Mouse (Mus musculus) liver, embryonic 12.5 days (tissue): Measurements from ENCODE around the gene Caly. TPM values are rescaled to one million over a fixed set of nuclear protein-coding genes. Genes with fewer than 3 reads are reported as not detected.

Experiments
- ATAC-seq: fragments of 200-750 bp; cut with Nextera tagmentation; 2 replicates; pipeline ENCODE4 v1.8.0; 2017; ENCODE audit warnings: moderate number of reproducible peaks, mild to moderate bottlenecking, moderate library complexity
- H3K27ac ChIP-seq: fragments of 300-500 bp; sonication (generic); 2 replicates; pipeline ENCODE4 v1.5.1; 2016; ENCODE audit warnings: mild to moderate bottlenecking
- H3K27me3 ChIP-seq: fragments of 300-500 bp; sonication (generic); replicated peaks from 2 replicates; pipeline ENCODE4 v1.6.1; 2016; ENCODE audit warnings: mild to moderate bottlenecking, moderate library complexity
- H3K36me3 ChIP-seq: fragments of 300-500 bp; sonication (generic); 2 replicates; pipeline ENCODE4 v1.6.1; 2016; ENCODE audit warnings: mild to moderate bottlenecking, moderate library complexity
- H3K4me1 ChIP-seq: fragments of 300-500 bp; sonication (generic); 2 replicates; pipeline ENCODE4 v1.6.1; 2016
- H3K4me2 ChIP-seq: fragments of 300-500 bp; sonication (generic); 2 replicates; pipeline ENCODE4 v1.6.1; 2016; ENCODE audit warnings: mild to moderate bottlenecking, moderate library complexity
- H3K4me3 ChIP-seq: fragments of 300-500 bp; sonication (generic); 2 replicates; pipeline ENCODE4 v1.5.1; 2016; ENCODE audit warnings: mild to moderate bottlenecking, moderate library complexity
- H3K9ac ChIP-seq: fragments of 300-500 bp; sonication (generic); 2 replicates; pipeline ENCODE4 v1.6.1; 2016; ENCODE audit warnings: mild to moderate bottlenecking, moderate library complexity
- H3K9me3 ChIP-seq: fragments of 300-500 bp; sonication (generic); replicated peaks from 2 replicates; pipeline ENCODE4 v1.6.1; 2016; ENCODE audit warnings: mild to moderate bottlenecking, moderate library complexity
- WGBS: fragments of 180-500 bp; shearing (Covaris S2); methylation state at CpG from one replicate; pipeline ENCODE4 v1.1.7; 2016; ENCODE audit not compliant: insufficient replicate concordance; 5-methylcytosine and 5-hydroxymethylcytosine counted together
- polyA plus RNA-seq: library from polyadenylated mRNA; unstranded; fragments of >200 nt; fragmentation: Nextera tagmentation; extraction: Ambion mirVana; gene quantifications from 2 replicates; pipeline ENCODE4 v1.2.1, GENCODE M21; 2016

The Caly gene
- polyA plus RNA-seq, 1 experiment from 2014 or later: 0.33 TPM

- no peak overlapping the region for H3K9ac ChIP-seq
- H3K36me3 ChIP-seq: peaks cover 70% of the 10 kb centered on the region
- no peak overlapping the region for H3K4me3 ChIP-seq
- H3K27ac ChIP-seq: no peak overlapping the region
- H3K27me3 ChIP-seq: no peaks in the 10 kb centered on the region
- H3K4me1 ChIP-seq: peaks cover 20% of the 10 kb centered on the region
- H3K9me3 ChIP-seq: peaks cover 8% of the 10 kb centered on the region
- ATAC-seq: no peak
- H3K4me2 ChIP-seq: no peak overlapping the region
- 90% methylated on average over 10 of the region's 10 CpGs for WGBS
Measured at GRCm38 (mm10) chr7:140032366-140032765, 50.0 kb downstream of the Caly start.

DNA sequence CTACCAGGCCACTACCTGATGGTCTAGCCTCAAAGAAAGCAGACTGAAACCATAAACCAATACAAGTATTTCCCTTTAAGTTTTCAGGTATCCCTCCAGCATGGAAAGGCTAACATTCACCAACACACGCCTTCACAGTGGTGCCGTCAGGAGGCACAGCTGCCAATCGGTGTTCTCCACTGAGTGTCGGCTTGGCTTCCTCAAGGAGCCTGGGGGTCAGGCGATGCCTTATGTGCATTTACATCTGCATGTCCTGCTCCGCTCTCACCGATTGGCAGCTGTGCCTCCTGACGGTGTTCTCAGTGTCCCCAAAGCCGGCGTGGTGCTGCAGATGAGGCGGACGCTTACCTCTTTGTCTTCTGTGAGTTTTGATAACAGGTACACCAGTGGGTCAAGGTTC is 50.6 kb downstream of the Caly start:
- ATAC-seq: no peak

More for the DNA sequence above, 50.6 kb downstream of the Caly start:
- Histone ChIP-seq H3K27ac (no peak overlapping the region), H3K4me1 (peaks cover 14% of the 10 kb centered on the region), H3K9me3 (peaks cover 8% of the 10 kb centered on the region), H3K9ac (no peak overlapping the region), H3K4me3 (no peak overlapping the region), H3K27me3 (no peaks in the 10 kb centered on the region), H3K36me3 (peaks cover 70% of the 10 kb centered on the region), H3K4me2 (no peak overlapping the region)
- 89% methylated on average over 12 of the region's 12 CpGs for WGBS

Other genes starting within 250 kb of the Caly start
- gene Adgra1, start 248.4 kb downstream of the Caly start, polyA plus RNA-seq: 0.20 and 0.28 TPM in 2 replicates
- gene Kndc1, start 187.9 kb downstream of the Caly start, polyA plus RNA-seq: 0.05 TPM in 1 of 2 replicates, not detected in the other
- not detected in 2 replicates for gene Utf1, start 138.8 kb downstream of the Caly start, polyA plus RNA-seq
- gene 6430531B16Rik, start 103.8 kb downstream of the Caly start, polyA plus RNA-seq: not detected in 2 replicates
- gene Adam8, start 90.0 kb downstream of the Caly start, polyA plus RNA-seq: 0.61 and 0.83 TPM in 2 replicates
- gene Zfp511, start 46.2 kb downstream of the Caly start, polyA plus RNA-seq: 28.7 and 29.6 TPM in 2 replicates
- gene Tubgcp2, start 45.9 kb downstream of the Caly start, polyA plus RNA-seq: 36.6 and 38.3 TPM in 2 replicates
- not detected in 2 replicates for gene Msx3, start 33.5 kb downstream of the Caly start, polyA plus RNA-seq
- not detected in 2 replicates for gene Prap1, start 10.8 kb upstream of the Caly start, polyA plus RNA-seq
- 7.4 and 7.6 TPM in 2 replicates for gene Fuom, start 19.9 kb upstream of the Caly start, polyA plus RNA-seq
- 11.0 and 11.5 TPM in 2 replicates for gene Paox, start 33.3 kb upstream of the Caly start, polyA plus RNA-seq
- gene Echs1, start 33.9 kb upstream of the Caly start, polyA plus RNA-seq: 78.4 and 78.7 TPM in 2 replicates
- 25.4 and 25.6 TPM in 2 replicates for gene Mtg1, start 55.0 kb upstream of the Caly start, polyA plus RNA-seq
- gene Sprn, start 72.3 kb upstream of the Caly start, polyA plus RNA-seq: 0.04 TPM in 1 of 2 replicates, not detected in the other
- gene Olfr522, start 82.2 kb upstream of the Caly start, polyA plus RNA-seq: not detected in 2 replicates
- gene Olfr523, start 90.7 kb upstream of the Caly start, polyA plus RNA-seq: not detected in 2 replicates
- gene Olfr524, start 123.4 kb upstream of the Caly start, polyA plus RNA-seq: not detected in 2 replicates
- gene Cd163l1, start 135.7 kb upstream of the Caly start, polyA plus RNA-seq: 0.08 TPM in 1 of 2 replicates, not detected in the other
- gene 5830411N06Rik, start 164.7 kb upstream of the Caly start, polyA plus RNA-seq: not detected in 2 replicates
- gene Olfr525, start 238.3 kb upstream of the Caly start, polyA plus RNA-seq: not detected in 2 replicates